Mouse (Mus musculus) layer of hippocampus, postnatal 10 days (tissue): Measurements from ENCODE around the gene Dpep3. TPM values are rescaled to one million over a fixed set of nuclear protein-coding genes. Genes with fewer than 3 reads are reported as not detected.
"Not testable (repeated sequence)": the region's sequence is repeated elsewhere in the genome, so short reads cannot be mapped to it uniquely, and the experiment has no call there.

Experiments
- DNase-seq, 2 experiments: peaks; one replicate each; pipeline ENCODE4 v3.0.0; 2021; ENCODE audit warnings: low spot score in 2 of 2
- long read RNA-seq: library from polyadenylated mRNA; stranded (forward); transcript quantifications from one replicate; pipeline ENCODE4 v2.0.0, GENCODE M21; 2023
- total RNA-seq, 2 experiments: library from RNA; stranded (reverse); gene quantifications; 2 replicates each; pipeline ENCODE4 v1.2.3; 2021

Dpep3 gene
- total RNA-seq: not detected
- long read RNA-seq: 0 reads

- no peak for DNase-seq
These were observed at the start of gene Dpep3 for GRCm38 (mm10) chr8:105979325-105979724. Gene Dpep3, minus strand, starts transcription at chr8:105979429.

GRCm38 (mm10) chr8:106022483-106022882 is 43.3 kb upstream of the Dpep3 start:
- peak; percentile 86 to 89 for DNase-seq

GRCm38 (mm10) chr8:106018039-106018438 is 38.8 kb upstream of the Dpep3 start:
- no peak for DNase-seq

DNA sequence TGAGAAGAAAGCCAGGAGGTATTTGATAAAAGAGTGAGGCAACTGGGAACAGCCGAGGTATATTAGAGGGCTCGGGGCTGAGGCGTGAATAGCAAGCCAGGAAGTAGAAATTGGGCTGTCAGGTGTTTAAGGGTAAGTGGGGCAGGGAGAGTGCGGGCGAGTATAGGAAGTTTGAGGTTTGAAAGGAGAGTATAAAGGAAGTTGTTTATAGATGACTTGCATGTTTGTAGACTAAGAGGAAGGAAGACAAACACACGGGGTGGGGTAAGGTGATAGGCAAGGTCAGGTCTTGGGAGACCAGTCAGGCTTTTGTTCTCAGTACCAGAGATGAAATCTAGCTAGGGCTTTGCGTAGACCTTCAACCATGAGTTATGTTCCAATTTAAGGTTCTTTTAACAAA is 37.9 kb upstream of the Dpep3 start:
- no peak for DNase-seq

DNA sequence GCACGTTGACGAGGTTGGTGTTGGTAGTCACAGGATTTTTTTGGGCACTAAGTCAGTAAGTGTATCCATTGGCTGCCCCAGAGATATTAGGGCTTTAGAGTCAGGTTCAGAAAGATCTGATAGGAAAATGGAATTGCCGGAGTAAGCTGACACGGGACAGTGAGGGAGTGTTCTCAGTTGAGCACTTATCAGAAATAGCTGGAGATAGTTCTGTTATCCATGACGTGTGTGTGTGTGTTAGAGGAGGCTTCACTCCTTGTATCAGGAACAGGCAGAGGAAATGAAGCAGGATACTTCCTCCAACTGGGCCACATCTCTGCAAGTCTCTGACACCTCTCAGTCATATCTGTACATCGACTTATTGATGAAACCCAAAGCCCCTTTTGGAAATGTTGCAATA is 37.1 kb upstream of the Dpep3 start:
- DNase-seq: no peak

DNA sequence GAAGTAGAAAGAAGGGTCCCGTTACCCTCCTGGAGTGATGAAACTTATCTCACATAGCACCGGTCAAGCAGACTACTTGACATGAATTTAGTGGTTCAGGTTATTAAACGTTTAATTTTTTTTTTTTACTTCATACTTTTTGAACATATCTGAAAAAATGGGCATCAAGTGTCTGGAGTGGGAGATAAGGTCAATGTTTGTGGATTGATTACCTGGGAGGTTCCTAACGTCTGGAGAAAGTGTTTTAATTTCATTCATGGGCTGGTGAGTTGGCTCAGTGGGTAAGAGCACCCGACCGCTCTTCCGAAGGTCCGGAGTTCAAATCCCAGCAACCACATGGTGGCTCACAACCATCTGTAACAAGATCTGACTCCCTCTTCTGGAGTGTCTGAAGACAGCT is 33.0 kb upstream of the Dpep3 start:
- not testable (repeated sequence) for DNase-seq

GRCm38 (mm10) chr8:106011643-106011986 is 32.4 kb upstream of the Dpep3 start, which contains the start of gene Ddx28:
Gene Ddx28, minus strand, starts transcription at chr8:106011882.
- no peak for DNase-seq

DNA sequence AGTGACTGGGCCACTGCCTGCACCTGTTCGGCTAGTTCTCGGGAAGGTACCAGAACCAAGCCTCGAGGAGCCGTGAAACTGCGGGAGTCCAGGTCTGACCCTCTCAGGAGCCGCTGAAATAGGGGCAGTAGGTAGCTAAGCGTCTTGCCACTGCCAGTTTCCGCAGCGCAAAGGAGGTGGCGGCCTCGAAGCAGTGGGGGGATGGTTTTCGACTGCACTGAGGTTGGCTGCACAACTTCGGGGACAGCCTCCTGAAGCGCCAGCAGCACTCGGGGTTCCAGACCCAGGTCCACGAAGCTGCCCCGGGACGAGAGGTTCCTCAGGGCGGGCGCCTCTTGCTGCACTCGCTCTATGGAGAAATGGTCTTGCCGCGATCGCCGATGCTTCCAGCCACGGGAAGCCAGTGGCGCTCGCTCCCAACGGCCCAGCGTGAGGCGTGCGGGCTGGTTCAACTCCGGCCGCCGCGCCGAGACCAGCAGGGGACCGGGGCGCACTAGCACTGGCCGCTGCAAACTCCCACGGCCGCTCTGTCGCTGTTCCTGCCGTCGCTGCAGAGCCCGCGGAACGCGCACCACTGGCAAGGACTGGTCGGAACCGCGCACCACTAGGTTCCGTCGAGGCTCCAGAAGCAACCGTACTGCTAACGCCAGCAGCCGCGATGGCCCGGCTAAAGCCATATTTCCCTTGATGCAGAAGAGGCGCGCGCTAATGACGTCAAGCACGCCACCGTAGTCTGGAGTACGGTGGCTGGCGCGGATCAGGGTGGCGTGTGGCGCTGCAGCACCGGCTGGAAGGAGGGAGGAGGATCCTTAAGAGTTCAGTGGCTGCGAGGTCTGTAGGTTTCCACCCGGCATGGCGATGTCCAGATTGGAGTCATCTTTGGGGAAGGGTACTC is 31.8 kb upstream of the Dpep3 start:
- DNase-seq: peak; percentile 91 to 93

GRCm38 (mm10) chr8:106007891-106008290 is 28.7 kb upstream of the Dpep3 start:
- not testable (repeated sequence) for DNase-seq

- DNase-seq: no peak
These were observed 27.9 kb upstream of the Dpep3 start for GRCm38 (mm10) chr8:106007135-106007534.

- DNase-seq: no peak
These were observed 27.2 kb upstream of the Dpep3 start for GRCm38 (mm10) chr8:106006413-106006812.

GRCm38 (mm10) chr8:106005875-106006274 is 26.6 kb upstream of the Dpep3 start, which contains the start of gene Dpep2nb:
Gene Dpep2nb, minus strand, starts transcription at chr8:106005975.
- DNase-seq: no peak

- DNase-seq: no peak
These were observed 25.4 kb upstream of the Dpep3 start for GRCm38 (mm10) chr8:106004538-106005207.

- no peak for DNase-seq
These were observed 22.7 kb upstream of the Dpep3 start for GRCm38 (mm10) chr8:106001908-106002307.

- no peak for DNase-seq
These were observed 19.7 kb upstream of the Dpep3 start for GRCm38 (mm10) chr8:105998971-105999370.

DNA sequence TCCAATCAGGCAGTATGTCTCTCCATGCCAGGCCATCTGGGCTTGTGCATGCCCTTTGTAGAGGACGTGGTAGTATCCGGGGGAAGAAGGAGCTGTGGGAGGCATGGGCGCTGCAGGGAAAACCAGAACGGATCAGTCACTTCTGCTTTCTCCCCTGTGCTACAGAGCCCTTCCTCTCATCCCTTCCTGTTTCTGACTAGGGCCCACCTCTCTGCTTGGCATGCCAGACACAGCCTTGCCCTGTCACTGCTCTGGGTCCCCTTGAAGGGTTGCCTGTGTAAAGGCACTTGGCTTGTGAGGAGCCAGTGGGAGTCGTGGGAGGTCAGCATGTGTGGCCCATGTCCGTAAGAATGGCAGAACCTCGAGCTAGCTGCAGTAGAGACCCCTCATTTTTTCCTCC is 17.1 kb upstream of the Dpep3 start:
- DNase-seq: no peak

GRCm38 (mm10) chr8:105993226-105993625 is 14.0 kb upstream of the Dpep3 start:
- DNase-seq: no peak

DNA sequence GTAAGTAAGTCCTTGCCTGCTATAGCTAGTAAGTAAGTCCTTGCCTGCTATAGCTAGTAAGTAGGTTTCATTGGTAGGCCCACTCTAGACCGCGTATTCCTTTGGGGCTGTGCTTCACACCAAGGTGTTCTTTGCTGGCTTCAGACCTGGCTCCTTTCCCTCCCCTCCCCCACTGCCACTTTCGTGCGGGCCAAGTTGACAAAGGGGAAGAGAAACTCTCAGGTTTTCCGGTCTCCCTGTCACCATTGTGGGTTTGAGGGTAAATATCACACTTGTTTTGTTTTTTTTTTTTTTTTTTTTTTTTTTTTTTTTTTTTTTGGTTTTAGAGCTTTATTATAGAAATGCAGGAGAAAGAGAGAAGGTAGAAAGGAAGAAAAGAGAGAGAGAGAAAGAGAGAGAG is 13.3 kb upstream of the Dpep3 start:
- no peak for DNase-seq

GRCm38 (mm10) chr8:105991546-105991945 is 12.3 kb upstream of the Dpep3 start:
- DNase-seq: no peak

DNA sequence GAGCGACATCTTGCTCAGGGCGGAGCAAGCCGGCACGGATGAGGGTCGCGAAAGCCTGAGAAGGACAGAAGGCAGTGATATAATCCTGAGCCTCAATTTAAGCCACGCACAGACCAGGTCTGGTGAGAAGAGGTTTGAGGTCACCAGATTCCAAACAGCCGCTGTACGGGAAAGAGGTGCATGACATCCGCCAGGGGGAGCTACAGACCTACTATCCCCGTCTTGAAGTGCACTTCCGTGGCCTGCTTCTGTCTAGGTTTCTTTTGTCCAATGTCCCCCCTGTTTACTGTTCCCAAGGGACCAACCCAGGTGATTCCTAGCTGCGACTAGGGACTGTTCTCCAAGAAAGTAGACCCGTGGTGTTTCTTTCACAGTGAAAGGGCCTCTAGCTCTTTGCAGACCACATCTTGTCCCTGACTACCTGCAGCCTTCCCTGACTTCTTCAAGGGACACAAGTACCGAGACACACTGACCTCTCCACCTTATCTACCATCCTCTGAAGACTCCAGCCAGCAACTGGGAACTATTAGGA is 11.7 kb upstream of the Dpep3 start, which contains the start of gene Dus2:
Gene Dus2 (plus strand): TSS at position 482 of the 532 bp plus-strand sequence.
- DNase-seq: peak; percentile 81 to 82

- no peak for DNase-seq
These were observed 9.3 kb upstream of the Dpep3 start for GRCm38 (mm10) chr8:105988546-105988945.

GRCm38 (mm10) chr8:105983406-105983805 is 4.2 kb upstream of the Dpep3 start:
- DNase-seq: not testable (repeated sequence)
